Comparison of ENCODE assay signal across 31 mouse cellular contexts in the genomic region with DNA sequence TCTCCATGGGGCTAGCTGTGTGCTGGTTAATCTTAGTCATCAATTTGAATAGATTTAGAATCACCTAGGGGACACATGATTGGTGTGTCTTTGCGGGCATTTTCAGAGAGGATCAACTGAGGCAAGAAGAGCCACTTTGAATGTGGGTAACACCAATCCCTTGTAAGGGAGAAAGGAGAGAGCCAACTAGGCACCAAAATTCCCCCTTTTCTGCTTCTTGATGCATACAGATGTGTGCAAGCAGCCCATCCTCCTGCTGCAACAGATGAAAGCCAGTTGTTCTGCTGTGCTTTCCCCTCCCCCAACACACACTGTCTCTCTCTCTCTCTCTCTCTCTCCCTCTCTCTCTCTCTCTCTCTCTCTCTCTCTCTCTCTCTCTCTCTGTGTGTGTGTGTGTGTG. TPM values are rescaled to one million over a fixed set of nuclear protein-coding genes. Genes with fewer than 3 reads are reported as not detected.
"Had no signal": no experiment of that assay in that cellular context is flagged by ENCODE, and none has a peak within 500 bp of the region (broad histone marks: within the 10 kb centered on the region; RNA-seq: fewer than 3 reads in every experiment).

No protein-coding gene starts in this region.

- H3K27ac ChIP-seq: limb, embryonic 10.5 days; limb, embryonic 12.5 days; limb, embryonic 13.5 days; limb, embryonic 15.5 days; liver, embryonic 12.5 days; liver, embryonic 13.5 days; liver, embryonic 14.5 days; liver, embryonic 15.5 days; lung, embryonic 15.5 days; macrophage; midbrain, embryonic 10.5 days; midbrain, embryonic 12.5 days; midbrain, embryonic 13.5 days; midbrain, embryonic 15.5 days; neural tube, embryonic 12.5 days had no signal

- H3K36me3 ChIP-seq: limb, embryonic 10.5 days; limb, embryonic 12.5 days; limb, embryonic 13.5 days; limb, embryonic 15.5 days; liver, embryonic 12.5 days; liver, embryonic 13.5 days; liver, embryonic 15.5 days; lung, embryonic 15.5 days; midbrain, embryonic 10.5 days; midbrain, embryonic 12.5 days; midbrain, embryonic 13.5 days; midbrain, embryonic 15.5 days; neural tube, embryonic 12.5 days had no signal

- DNase-seq: left cerebral cortex, postnatal 4 days; liver; liver, embryonic 13.5 days; liver, postnatal 0 days; lung, adult 18-20 months; lung, adult 2 months; lung, embryonic 14.5 days; lung, postnatal 10 days; lung, postnatal 14 days; lung, postnatal 36 days; lung, postnatal 4 days; midbrain, embryonic 14.5 days had no signal

- H3K4me2 ChIP-seq: limb, embryonic 12.5 days; limb, embryonic 13.5 days; limb, embryonic 15.5 days; liver, embryonic 11.5 days; liver, embryonic 12.5 days; liver, embryonic 13.5 days; liver, embryonic 15.5 days; lung, embryonic 14.5 days; lung, embryonic 15.5 days; midbrain, embryonic 11.5 days; midbrain, embryonic 12.5 days; midbrain, embryonic 13.5 days; midbrain, embryonic 15.5 days; neural tube, embryonic 12.5 days had no signal

- H3K4me1 ChIP-seq: limb, embryonic 10.5 days; limb, embryonic 12.5 days; liver, embryonic 12.5 days; liver, embryonic 13.5 days; liver, embryonic 15.5 days; megakaryocyte, embryonic 14.5 days; midbrain, embryonic 10.5 days; midbrain, embryonic 12.5 days; midbrain, embryonic 13.5 days; neural tube, embryonic 12.5 days had no signal

- H3K9me3 ChIP-seq: limb, embryonic 10.5 days; limb, embryonic 12.5 days; limb, embryonic 13.5 days; limb, embryonic 15.5 days; liver, embryonic 12.5 days; liver, embryonic 13.5 days; liver, embryonic 15.5 days; lung, embryonic 15.5 days; megakaryocyte, embryonic 14.5 days; midbrain, embryonic 10.5 days; midbrain, embryonic 12.5 days; midbrain, embryonic 13.5 days; midbrain, embryonic 15.5 days; neural tube, embryonic 12.5 days had no signal

- H3K9ac ChIP-seq: limb, embryonic 12.5 days; limb, embryonic 13.5 days; limb, embryonic 15.5 days; liver, embryonic 12.5 days; liver, embryonic 13.5 days; liver, embryonic 14.5 days; liver, embryonic 15.5 days; liver, postnatal 0 days; lung, embryonic 14.5 days; lung, embryonic 15.5 days; midbrain, embryonic 12.5 days; midbrain, embryonic 13.5 days; midbrain, embryonic 15.5 days; neural tube, embryonic 12.5 days had no signal

- H3K27me3 ChIP-seq: limb, embryonic 12.5 days; limb, embryonic 15.5 days; liver, embryonic 12.5 days; liver, embryonic 13.5 days; liver, embryonic 15.5 days; lung, embryonic 15.5 days; megakaryocyte, embryonic 14.5 days; midbrain, embryonic 12.5 days; midbrain, embryonic 13.5 days; midbrain, embryonic 15.5 days; neural tube, embryonic 12.5 days had no signal

- H3K4me3 ChIP-seq: limb, embryonic 10.5 days; limb, embryonic 12.5 days; limb, embryonic 13.5 days; limb, embryonic 15.5 days; liver, embryonic 12.5 days; liver, embryonic 13.5 days; liver, embryonic 15.5 days; lung, embryonic 15.5 days; megakaryocyte, embryonic 14.5 days; midbrain, embryonic 10.5 days; midbrain, embryonic 12.5 days; midbrain, embryonic 13.5 days; midbrain, embryonic 15.5 days; myocyte; neural tube, embryonic 12.5 days had no signal

RNA-seq across cellular contexts. Expression of gene Lmcd1, which starts 9.2 kb away (rescaled TPM):
- total RNA-seq: monocyte, adult 5-6 weeks had no signal
- polyA plus RNA-seq: macrophage had no signal
